Mouse (Mus musculus) forebrain, embryonic 10.5 days (tissue): ENCODE results near the gene Rspry1. TPM values are rescaled to one million over a fixed set of nuclear protein-coding genes. Genes with fewer than 3 reads are reported as not detected.

Experiments
- DNase-seq: peaks from one replicate; pipeline ENCODE4 v3.0.0-alpha.2; 2017; ENCODE audit warnings: low spot score; ENCODE audit errors: extremely low spot score
- H3K27ac ChIP-seq: fragments of 300-500 bp; sonication (generic); 2 replicates; pipeline ENCODE4 v1.5.1; 2016; ENCODE audit warnings: mild to moderate bottlenecking
- H3K27me3 ChIP-seq: fragments of 300-500 bp; sonication (generic); 2 replicates; pipeline ENCODE4 v1.6.1; 2016; ENCODE audit warnings: mild to moderate bottlenecking; ENCODE audit not compliant: poor library complexity, severe bottlenecking
- H3K36me3 ChIP-seq: fragments of 300-500 bp; sonication (generic); replicated peaks from 2 replicates; pipeline ENCODE4 v1.6.1; 2016; ENCODE audit warnings: mild to moderate bottlenecking, moderate library complexity
- H3K4me1 ChIP-seq: fragments of 300-500 bp; sonication (generic); 2 replicates; pipeline ENCODE4 v1.6.1; 2016
- H3K4me3 ChIP-seq: fragments of 300-500 bp; sonication (generic); 2 replicates; pipeline ENCODE4 v1.5.1; 2016; ENCODE audit warnings: mild to moderate bottlenecking, moderate library complexity
- H3K9me3 ChIP-seq: fragments of 300-500 bp; sonication (generic); 2 replicates; pipeline ENCODE4 v1.6.1; 2016; ENCODE audit warnings: mild to moderate bottlenecking, moderate library complexity
- WGBS: fragments of 180-500 bp; shearing (Covaris S2); methylation state at CpG from one replicate; pipeline ENCODE4 v1.1.7; 2016; 5-methylcytosine and 5-hydroxymethylcytosine counted together
- polyA plus RNA-seq: library from polyadenylated mRNA; unstranded; fragments of >200 nt; fragmentation: Nextera tagmentation; extraction: Ambion mirVana; gene quantifications from 2 replicates; pipeline ENCODE4 v1.2.1, GENCODE M21; 2016

The Rspry1 gene
- polyA plus RNA-seq, 1 experiment from 2014 or later = 48.9 TPM

DNA sequence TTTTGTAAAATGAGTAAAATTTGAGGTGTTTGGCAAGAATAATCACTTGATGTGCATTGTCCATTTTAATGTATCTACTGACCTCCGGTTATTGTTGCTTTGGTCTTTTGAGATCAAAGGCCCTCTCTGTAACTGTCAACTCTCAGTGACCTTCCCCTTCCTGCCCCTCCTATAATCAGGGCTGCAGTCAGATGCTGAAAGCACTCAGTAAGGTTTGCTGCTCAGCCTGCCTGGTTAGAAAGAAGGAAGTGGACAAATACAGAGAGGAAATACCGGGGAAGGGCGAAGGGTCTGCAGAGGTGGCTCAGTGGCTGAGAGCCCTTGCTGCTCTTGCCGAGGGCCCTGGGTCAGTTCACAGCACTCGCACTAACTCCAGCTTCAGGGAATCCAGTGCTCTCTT is 72.6 kb downstream of the Rspry1 start:
- Histone ChIP-seq H3K27me3 (no peaks in the 10 kb centered on the region), H3K9me3 (no peaks in the 10 kb centered on the region), H3K4me3 (no peak overlapping the region), H3K4me1 (peaks cover 15% of the 10 kb centered on the region), H3K36me3 (peaks cover 73% of the 10 kb centered on the region), H3K27ac (no peak overlapping the region)
- WGBS = 88% methylated on average over 5 of the region's 5 CpGs
- no peak for DNase-seq

DNA sequence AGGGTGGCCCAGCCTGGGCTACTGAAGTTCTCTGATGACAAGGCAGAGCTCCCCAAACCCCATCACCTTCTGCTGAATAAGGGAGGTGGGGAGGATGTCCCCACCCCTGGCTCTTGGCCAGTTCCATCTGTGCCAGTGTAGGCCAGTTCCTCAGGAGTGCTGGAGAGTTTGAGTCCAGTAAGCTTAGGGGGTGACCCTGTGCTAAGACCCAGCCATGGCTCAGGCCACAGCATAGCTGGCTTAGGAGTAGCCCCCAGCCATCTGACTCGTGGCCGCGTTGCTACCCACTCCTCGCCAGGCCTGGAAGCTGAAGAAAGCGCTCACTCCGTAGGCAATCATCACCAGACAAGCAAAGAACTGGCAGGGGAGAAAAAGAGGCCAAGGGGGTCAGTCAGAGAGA is 74.2 kb downstream of the Rspry1 start:
- Histone ChIP-seq H3K36me3 (peaks cover 58% of the 10 kb centered on the region), H3K4me1 (peaks cover 15% of the 10 kb centered on the region), H3K27me3 (no peaks in the 10 kb centered on the region), H3K9me3 (no peaks in the 10 kb centered on the region), H3K4me3 (no peak overlapping the region), H3K27ac (no peak overlapping the region)
- no peak for DNase-seq
- WGBS = 84% methylated on average over 6 of the region's 6 CpGs

DNA sequence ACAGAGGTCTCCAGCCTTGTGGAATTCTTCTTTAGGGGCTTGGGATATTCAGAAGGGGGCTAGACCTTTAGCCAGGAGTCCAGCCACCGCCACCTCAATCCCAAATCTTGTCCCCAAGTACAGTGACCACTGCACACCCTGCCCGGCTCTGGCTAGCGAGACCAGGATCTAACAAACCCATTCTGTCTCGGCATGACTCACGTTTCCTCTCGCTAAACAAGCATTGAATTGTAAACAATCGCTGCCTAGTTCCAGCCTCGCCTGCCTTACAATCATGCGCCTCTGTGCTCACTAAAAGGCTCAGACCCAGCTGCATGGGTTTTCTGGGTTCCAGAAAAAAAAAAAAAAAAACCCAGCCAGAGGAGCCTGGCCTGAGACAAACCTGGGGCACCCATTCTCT is 76.8 kb downstream of the Rspry1 start:
- no peak for DNase-seq
- Histone ChIP-seq H3K36me3 (peaks cover 31% of the 10 kb centered on the region), H3K27me3 (no peaks in the 10 kb centered on the region), H3K4me1 (peaks cover 15% of the 10 kb centered on the region), H3K4me3 (no peak overlapping the region), H3K27ac (peak overlapping the region; percentile 74), H3K9me3 (no peaks in the 10 kb centered on the region)
- 62% methylated on average over 9 of the region's 9 CpGs for WGBS

DNA sequence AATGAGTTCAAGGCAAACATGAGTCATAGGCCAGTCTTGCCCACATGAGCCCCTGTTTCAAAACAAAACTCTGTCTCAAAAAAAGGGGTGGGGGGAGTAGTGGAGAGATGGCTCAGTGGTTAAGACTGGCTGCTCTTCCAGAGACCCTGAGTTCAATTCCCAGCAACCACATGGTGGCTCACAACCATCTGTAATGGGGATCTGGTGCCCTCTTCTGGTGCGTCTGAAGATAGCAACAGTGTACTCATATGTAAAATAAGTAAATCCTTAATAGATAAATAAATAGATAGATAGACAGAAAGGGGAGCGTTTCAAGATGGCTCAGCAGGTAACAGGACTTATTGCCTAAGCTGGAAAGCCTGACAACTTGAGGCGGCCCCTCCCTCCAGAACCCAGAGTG is 78.7 kb downstream of the Rspry1 start:
- Histone ChIP-seq H3K27me3 (no peaks in the 10 kb centered on the region), H3K9me3 (no peaks in the 10 kb centered on the region), H3K4me1 (peaks cover 15% of the 10 kb centered on the region), H3K4me3 (no peak overlapping the region), H3K27ac (no peak overlapping the region), H3K36me3 (peaks cover 16% of the 10 kb centered on the region; the same call in 1 of the 2 replicates)
- WGBS = 86% methylated on average over 3 of the region's 3 CpGs
- no peak for DNase-seq

DNA sequence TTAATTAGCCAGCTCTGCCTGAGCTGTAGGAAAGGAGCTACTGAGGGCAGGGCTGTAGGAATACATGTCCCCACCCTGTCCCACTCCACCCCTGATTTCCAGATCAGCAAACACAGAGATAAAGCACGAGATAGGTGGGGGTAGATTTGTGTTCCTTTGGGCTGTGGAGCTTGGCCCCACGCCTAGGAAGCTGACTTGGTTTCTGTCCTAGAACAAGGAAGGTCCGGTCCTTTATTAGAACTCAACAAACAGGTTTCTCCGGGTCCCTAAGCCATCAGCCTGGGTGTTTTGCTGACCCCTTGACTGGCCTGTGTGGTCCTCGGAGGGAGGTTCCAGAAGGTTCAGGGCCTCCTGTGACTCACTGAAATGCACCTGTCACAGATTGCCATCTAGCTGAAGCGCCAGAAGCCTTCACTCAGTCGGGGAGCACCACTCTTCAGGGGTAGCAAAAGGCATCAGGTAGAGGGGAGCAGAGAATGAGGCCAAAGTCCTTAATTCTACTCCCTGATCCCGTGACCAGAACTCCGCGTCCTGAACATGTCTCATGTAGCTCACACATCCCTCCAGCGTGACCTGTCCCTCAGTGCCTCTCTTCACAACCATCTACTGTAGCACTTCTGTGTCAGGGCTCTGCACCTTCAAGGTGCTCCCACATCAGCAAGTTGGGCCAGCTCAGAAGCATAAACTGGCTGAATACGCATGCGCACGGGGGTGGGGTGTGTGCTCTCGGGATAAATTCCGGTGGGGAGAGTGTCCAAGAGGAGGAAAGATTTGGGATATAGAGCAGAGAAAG is 81.2 kb downstream of the Rspry1 start:
- H3K9me3 ChIP-seq = no peaks in the 10 kb centered on the region
- no peaks in the 10 kb centered on the region for H3K36me3 ChIP-seq
- WGBS = 86% methylated on average over 16 of the region's 16 CpGs
- H3K4me3 ChIP-seq = no peak overlapping the region
- H3K27ac ChIP-seq = no peak overlapping the region
- H3K27me3 ChIP-seq = no peaks in the 10 kb centered on the region
- peaks cover 10% of the 10 kb centered on the region for H3K4me1 ChIP-seq
- DNase-seq = no peak

DNA sequence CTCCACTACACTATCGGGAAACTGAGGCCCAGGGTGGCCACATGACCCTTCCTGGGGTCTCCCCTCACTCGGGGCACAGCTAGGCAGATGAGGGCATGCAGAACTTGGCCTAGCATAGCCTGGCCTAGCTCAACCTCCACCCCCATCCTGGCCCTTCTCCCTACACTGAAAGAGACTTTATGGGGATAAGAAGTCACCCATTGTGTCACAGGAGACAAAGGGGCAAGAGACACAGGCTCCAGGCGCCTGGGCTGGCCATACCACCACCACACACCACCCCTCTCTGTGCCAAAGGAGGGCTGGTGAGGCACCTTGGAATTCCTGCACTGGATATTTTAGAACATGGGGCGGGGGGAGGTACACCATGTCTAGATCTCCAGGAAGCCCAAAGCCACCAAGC is 82.5 kb downstream of the Rspry1 start:
- Histone ChIP-seq H3K4me1 (no peaks in the 10 kb centered on the region), H3K9me3 (no peaks in the 10 kb centered on the region), H3K27ac (no peak overlapping the region), H3K36me3 (no peaks in the 10 kb centered on the region), H3K4me3 (no peak overlapping the region), H3K27me3 (no peaks in the 10 kb centered on the region)
- 82% methylated on average over 4 of the region's 4 CpGs for WGBS
- no peak for DNase-seq

DNA sequence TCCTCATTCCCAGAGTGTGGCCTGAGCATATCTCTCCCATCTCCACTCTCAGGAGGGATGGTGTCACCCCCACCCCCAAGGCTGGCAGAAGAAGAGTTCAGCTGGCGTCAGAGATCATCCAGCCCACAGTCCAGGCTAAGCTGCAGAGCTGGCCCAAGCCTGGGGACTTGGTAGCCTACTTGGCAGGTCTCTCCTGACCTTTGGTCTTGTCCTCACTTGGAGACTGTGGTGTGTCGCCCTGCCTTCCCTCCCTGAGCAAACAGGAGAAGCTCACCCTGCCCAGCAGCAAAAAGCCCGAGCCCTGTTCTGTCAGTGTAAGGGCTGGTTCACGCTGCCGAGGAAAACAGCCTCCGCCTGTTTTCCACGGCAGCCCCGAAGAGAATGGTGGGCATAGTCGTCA is 84.2 kb downstream of the Rspry1 start:
- no peaks in the 10 kb centered on the region for H3K36me3 ChIP-seq
- H3K4me1 ChIP-seq = no peaks in the 10 kb centered on the region
- H3K9me3 ChIP-seq = no peaks in the 10 kb centered on the region

DNA sequence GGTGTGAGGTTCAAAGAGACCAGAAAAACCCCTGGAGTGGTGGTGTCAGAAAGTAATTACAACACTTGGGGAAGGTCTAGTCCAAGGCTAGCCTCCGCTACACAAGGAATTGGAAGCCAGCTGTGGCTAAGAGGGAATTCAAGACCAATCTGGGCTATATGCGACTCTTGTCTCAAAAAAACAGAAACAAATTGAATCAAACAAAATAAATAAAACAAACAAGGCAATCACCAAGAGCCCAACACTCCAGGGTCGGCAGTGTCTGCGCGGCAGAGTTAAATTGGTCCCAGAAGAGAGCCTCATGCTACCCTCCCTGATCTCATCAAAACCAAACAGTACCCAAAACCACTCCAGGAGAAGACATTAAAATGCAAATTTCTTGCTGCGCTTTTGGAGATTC is 93.0 kb downstream of the Rspry1 start:
- Histone ChIP-seq H3K4me1 (peaks cover 26% of the 10 kb centered on the region), H3K4me3 (peak overlapping the region; percentile 56; the same call in 1 of the 2 replicates), H3K27me3 (peaks cover 68% of the 10 kb centered on the region), H3K27ac (no peak overlapping the region), H3K36me3 (no peaks in the 10 kb centered on the region), H3K9me3 (no peaks in the 10 kb centered on the region)
- WGBS = 3% methylated on average over 6 of the region's 6 CpGs
- DNase-seq = no peak

More for the DNA sequence above, 84.2 kb downstream of the Rspry1 start:
- DNase-seq = no peak
- no peak overlapping the region for H3K4me3 ChIP-seq
- WGBS = 83% methylated on average over 9 of the region's 9 CpGs
- H3K27me3 ChIP-seq = no peaks in the 10 kb centered on the region
- no peak overlapping the region for H3K27ac ChIP-seq

DNA sequence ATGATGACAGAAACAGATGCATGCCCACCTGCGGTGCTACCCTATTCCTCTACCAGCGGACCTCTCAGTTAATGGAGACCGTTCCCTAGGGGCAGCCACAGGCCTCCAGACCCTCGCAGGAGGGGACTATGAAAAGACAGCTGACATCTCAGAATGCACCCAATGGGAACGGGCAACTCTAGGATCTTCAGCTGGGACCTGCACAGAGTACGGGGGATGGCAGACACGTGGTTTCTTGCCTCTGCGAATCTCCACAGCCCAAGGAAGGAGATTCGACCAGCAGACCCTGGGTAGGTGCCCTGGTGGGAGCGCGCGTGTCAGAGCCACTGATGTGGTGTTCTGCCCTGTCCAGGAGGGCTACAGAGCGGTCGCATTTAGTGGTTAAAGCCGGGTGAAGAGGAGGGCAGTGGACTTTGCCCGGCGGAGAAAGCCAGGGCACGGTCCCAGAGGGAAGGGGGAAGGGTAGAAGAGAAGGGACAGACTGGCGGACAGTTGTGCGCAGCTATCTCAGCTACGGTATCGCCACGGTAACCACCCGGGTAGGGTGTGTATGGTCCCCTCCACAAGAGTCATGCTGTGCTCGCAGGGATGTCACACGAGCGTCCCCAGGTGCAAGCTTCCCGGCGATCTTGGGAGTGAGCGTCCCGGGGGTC is 93.7 kb downstream of the Rspry1 start:
- H3K27ac ChIP-seq = no peak overlapping the region
- no peaks in the 10 kb centered on the region for H3K36me3 ChIP-seq
- WGBS = under 1% methylated on average over 31 of the region's 31 CpGs
- DNase-seq = no peak
- peaks cover 68% of the 10 kb centered on the region for H3K27me3 ChIP-seq
- H3K9me3 ChIP-seq = no peaks in the 10 kb centered on the region
- H3K4me1 ChIP-seq = peaks cover 26% of the 10 kb centered on the region
- peak overlapping the region; percentile 56 for H3K4me3 ChIP-seq

DNA sequence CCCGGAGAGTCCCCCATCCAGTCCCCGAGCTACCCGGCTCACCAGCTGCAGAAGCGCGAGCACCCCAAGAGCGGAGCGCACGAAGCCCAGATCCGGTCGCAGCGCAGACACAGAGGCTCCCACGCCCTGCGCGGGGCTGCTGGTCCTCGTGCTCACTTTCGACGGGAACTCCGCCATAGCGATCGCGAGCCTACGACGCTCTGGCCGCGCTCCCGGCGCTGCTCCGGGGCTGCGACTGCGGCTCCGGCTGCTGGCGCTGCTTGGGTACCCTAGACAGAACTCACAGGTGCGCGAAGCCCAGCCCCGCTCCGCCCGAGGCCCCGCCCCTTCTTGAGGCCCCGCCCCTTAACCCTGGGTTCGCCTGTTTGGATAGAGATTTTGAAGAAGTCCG is 94.3 kb downstream of the Rspry1 start, which contains the start of gene Pllp:
Gene Pllp (minus strand): TSS at position 285 of the 391 bp plus-strand sequence.
- DNase-seq = peak; percentile 28
- H3K9me3 ChIP-seq = no peaks in the 10 kb centered on the region
- under 1% methylated on average over 41 of the region's 41 CpGs for WGBS
- no peaks in the 10 kb centered on the region for H3K36me3 ChIP-seq
- peaks cover 26% of the 10 kb centered on the region for H3K4me1 ChIP-seq
- peaks cover 68% of the 10 kb centered on the region for H3K27me3 ChIP-seq
- no peak within 1 kb of the TSS for H3K27ac ChIP-seq
- H3K4me3 ChIP-seq = peak within 1 kb of the TSS; percentile 56

DNA sequence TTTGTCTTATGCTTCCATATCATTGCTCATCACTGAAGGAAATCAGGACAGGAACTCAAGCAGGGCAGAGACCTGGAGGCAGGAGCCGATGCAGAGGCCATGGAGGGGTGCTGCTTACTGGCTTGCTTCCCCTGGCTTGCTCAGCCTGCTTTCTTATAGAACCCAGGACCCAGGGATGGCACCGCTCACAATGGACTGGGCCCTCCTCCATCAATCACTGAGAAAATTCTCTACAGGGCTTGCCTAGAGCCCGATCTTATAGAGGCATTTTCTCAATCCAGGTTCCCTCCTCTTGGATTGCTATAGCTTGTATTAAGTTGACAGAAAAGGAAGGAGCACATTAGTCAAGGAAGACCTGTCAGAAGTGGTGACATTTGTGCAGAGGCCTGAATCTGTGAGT is 94.8 kb downstream of the Rspry1 start:
- Histone ChIP-seq H3K9me3 (no peaks in the 10 kb centered on the region), H3K27me3 (peaks cover 68% of the 10 kb centered on the region), H3K27ac (no peak overlapping the region), H3K4me1 (peaks cover 26% of the 10 kb centered on the region), H3K4me3 (peak overlapping the region; percentile 56; the same call in 1 of the 2 replicates), H3K36me3 (no peaks in the 10 kb centered on the region)
- DNase-seq = no peak
- WGBS = 56% methylated on average over 3 of the region's 3 CpGs

DNA sequence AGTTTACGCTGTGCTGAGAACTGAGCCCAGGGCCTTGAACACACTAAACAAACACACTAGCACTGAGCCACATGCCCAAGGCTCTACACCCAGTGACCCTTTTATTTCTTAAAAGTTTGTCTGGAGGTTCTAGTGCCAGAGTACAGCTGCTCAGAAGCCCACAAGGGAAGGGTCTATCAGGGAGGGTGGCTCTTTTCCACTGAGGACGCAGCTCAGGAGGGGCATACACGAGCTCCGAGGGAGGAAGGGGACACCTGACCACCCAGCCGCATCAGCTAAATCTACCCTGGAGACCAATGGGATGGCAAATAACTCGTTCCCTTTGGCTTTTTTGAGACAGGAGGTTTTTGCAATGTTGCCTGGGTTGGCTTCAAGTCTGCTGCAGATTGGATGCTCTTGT is 96.2 kb downstream of the Rspry1 start:
- no peaks in the 10 kb centered on the region for H3K36me3 ChIP-seq
- no peak for DNase-seq
- H3K27ac ChIP-seq = no peak overlapping the region
- H3K9me3 ChIP-seq = no peaks in the 10 kb centered on the region
- peaks cover 55% of the 10 kb centered on the region for H3K27me3 ChIP-seq
- peaks cover 31% of the 10 kb centered on the region for H3K4me1 ChIP-seq
- WGBS = 79% methylated on average over 6 of the region's 6 CpGs
- no peak overlapping the region for H3K4me3 ChIP-seq

DNA sequence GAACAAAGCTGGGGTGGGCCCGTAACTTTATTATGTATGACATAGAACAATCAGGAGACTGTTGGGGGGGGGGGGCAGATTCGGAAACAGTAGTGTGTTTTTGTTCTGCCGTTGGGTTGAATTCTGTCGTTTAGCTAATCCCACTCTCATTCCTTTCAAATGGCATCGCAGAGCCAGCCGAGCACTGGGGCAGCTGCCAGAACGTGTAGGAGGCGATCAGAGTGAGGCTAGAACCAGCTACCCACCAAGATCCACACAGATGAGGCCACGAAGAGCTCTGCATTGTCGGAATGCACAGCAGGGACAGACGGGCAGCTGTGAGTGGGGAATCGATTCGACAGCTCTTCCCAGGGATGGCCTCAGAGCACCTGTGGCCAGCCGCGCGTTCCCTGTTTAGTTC is 97.6 kb downstream of the Rspry1 start:
- Histone ChIP-seq H3K27ac (no peak overlapping the region), H3K4me1 (peaks cover 27% of the 10 kb centered on the region), H3K4me3 (no peak overlapping the region), H3K27me3 (peaks cover 41% of the 10 kb centered on the region), H3K36me3 (no peaks in the 10 kb centered on the region), H3K9me3 (no peaks in the 10 kb centered on the region)
- DNase-seq = no peak
- 77% methylated on average over 16 of the region's 16 CpGs for WGBS
